Mouse (Mus musculus) lung, embryonic 14.5 days (tissue): Measurements from ENCODE around the gene Snai1. TPM values are rescaled to one million over a fixed set of nuclear protein-coding genes. Genes with fewer than 3 reads are reported as not detected.
A peak's percentile ranks its signal among the peaks of the same experiment; 100 is the strongest.

Source experiments
- ATAC-seq: fragments of 200-750 bp; cut with Nextera tagmentation; 2 replicates; pipeline ENCODE4 v1.8.0; 2017; ENCODE audit warnings: mild to moderate bottlenecking, moderate TSS enrichment, moderate library complexity; ENCODE audit not compliant: insufficient read depth
- DNase-seq: peaks from one replicate; pipeline ENCODE4 v3.0.0-alpha.2; 2015
- H3K27ac ChIP-seq: fragments of 300-500 bp; sonication (generic); 2 replicates; pipeline ENCODE4 v1.5.1; 2014; ENCODE audit warnings: low read depth, mild to moderate bottlenecking, moderate library complexity
- H3K27me3 ChIP-seq: fragments of 300-500 bp; sonication (generic); 2 replicates; pipeline ENCODE4 v1.6.1; 2014; ENCODE audit warnings: low read length, control low read depth; ENCODE audit not compliant: insufficient read depth
- H3K36me3 ChIP-seq: fragments of 300-500 bp; sonication (generic); 2 replicates; pipeline ENCODE4 v1.6.1; 2014; ENCODE audit warnings: control low read depth; ENCODE audit not compliant: insufficient read depth
- H3K4me1 ChIP-seq: fragments of 300-500 bp; sonication (generic); 2 replicates; pipeline ENCODE4 v1.6.1; 2014; ENCODE audit warnings: antibody characterized with exemption, control low read depth; ENCODE audit not compliant: insufficient read depth
- H3K4me2 ChIP-seq: fragments of 300-500 bp; sonication (generic); 2 replicates; pipeline ENCODE4 v1.6.1; 2014; ENCODE audit warnings: mild to moderate bottlenecking
- H3K4me3 ChIP-seq: fragments of 300-500 bp; sonication (generic); 2 replicates; pipeline ENCODE4 v1.5.1; 2014; ENCODE audit warnings: low read depth, low read length
- H3K9ac ChIP-seq: fragments of 300-500 bp; sonication (generic); 2 replicates; pipeline ENCODE4 v1.6.1; 2014
- H3K9me3 ChIP-seq: fragments of 300-500 bp; sonication (generic); 2 replicates; pipeline ENCODE4 v1.6.1; 2016; ENCODE audit warnings: low read depth, low read length, control low read depth
- CTCF ChIP-seq: IDR thresholded peaks from 2 replicates; pipeline ENCODE4 v1.5.1; 2016; ENCODE audit warnings: antibody characterized with exemption, low read depth
- WGBS: fragments of 180-500 bp; shearing (Covaris S2); extraction: QIAGEN DNeasy Blood & Tissue Kit; methylation state at CpG from one replicate; pipeline ENCODE4 v1.1.7; 2014; 5-methylcytosine and 5-hydroxymethylcytosine counted together
- polyA plus RNA-seq: library from polyadenylated mRNA; unstranded; fragments of >200 nt; fragmentation: Nextera tagmentation; extraction: Ambion mirVana; gene quantifications from 2 replicates; pipeline ENCODE4 v1.2.1, GENCODE M21; 2014

Gene Snai1
- polyA plus RNA-seq, 1 experiment from 2014 or later, result 162 TPM

DNA sequence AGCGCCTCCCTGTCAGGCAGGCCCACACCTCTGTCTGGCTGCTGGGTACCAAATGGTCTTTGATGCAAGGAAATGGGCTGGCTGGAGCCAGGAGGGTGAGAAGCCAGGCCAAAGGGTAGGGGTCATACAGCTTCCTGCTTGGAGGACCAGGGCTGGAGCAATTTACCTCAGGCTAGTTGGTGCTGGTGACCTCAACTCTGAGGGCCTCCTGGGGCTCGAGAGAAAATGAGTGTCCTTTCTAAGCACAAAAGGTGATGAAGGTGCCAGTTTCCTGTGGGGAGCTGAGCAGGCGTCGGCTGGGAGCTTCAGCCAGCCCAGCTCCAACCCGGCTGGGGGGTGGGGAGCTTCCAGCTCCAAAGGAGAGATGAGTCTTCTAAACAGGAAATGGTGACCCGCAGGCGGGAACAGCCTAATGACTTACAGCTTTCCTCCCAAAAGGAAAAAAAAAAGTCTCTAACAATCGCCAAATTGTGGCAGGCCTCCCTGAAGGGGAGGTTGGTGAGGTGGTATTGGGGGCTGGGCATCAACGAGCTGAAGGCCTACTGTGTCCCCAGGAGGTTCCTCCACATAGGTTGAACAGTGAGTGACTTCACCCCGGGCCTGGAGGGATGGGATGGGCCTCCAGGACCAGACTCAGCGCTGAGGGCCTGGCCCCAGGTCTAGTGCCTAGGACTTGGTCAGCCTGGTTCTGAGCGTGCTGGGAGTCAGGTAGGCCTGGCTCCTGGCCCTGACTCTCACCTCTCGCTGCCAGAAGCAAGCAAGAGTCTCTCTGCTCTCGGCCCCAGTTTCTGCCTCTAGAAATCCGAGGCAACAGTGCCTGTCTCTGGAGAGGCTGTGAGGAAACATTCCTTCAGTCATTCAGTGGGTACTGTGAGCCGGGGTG is 5.4 kb downstream of the Snai1 start:
- Histone ChIP-seq H3K27me3 (no peaks in the 10 kb centered on the region), H3K27ac (peak overlapping the region; percentile 98), H3K36me3 (peaks cover 54% of the 10 kb centered on the region), H3K9ac (peak overlapping the region; percentile 67), H3K4me1 (peaks cover 26% of the 10 kb centered on the region), H3K4me3 (peak overlapping the region; percentile 58), H3K4me2 (peak overlapping the region; percentile 81), H3K9me3 (no peaks in the 10 kb centered on the region)
- peak; percentile 87 for DNase-seq
- no peak for TF ChIP-seq CTCF
- peak; percentile 19 for ATAC-seq
- whole genome bisulfite sequencing, result 6% methylated on average over 16 of the region's 16 CpGs

DNA sequence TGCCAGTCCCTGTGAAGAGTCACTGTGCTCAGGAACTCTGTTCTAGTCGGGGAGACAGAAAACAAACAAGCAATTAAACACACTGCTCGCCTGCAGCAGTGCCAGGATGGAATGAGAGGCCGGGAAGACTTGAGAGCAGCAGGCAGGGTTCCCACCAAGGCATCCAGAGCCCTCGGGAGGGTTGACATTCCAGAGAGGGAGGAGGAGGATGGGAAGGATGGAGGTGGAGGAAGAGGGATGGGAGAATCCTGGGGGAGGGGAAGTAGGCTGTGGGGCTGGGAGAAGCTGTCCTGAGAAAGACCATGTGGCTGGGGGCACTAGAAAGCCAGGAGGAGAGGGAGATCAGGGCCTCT is 6.0 kb downstream of the Snai1 start:
- H3K4me1 ChIP-seq, result peaks cover 26% of the 10 kb centered on the region

DNA sequence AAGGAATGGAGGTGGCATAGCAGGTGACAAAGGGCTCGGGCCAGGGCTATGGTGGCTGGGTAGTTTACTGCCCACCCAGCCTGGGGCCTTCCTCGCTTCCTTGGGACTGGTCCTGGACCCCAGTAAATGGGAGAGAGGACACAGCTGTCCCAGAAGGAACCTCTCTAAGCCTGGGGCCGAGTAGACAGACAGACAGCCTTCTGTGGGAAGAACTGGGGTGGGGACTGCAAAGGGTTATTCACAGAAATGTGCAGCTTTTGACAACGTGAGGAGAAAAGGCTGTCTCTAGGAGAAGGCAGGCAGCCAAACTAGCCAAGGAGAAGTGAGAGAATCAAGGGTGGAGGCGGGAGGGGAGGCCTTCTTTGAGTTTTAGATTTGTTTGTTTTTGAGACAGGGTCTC is 6.5 kb downstream of the Snai1 start:
- no peak for TF ChIP-seq CTCF
- no peaks in the 10 kb centered on the region for H3K27me3 ChIP-seq

More for the DNA sequence above, 6.0 kb downstream of the Snai1 start:
- ATAC-seq (peak; percentile 55), DNase-seq (peak; percentile 82)
- peak overlapping the region; percentile 81 for H3K4me2 ChIP-seq
- H3K36me3 ChIP-seq, result peaks cover 48% of the 10 kb centered on the region
- peak overlapping the region; percentile 98 for H3K27ac ChIP-seq
- peak overlapping the region; percentile 58 for H3K4me3 ChIP-seq
- peak overlapping the region; percentile 43; the same call in 1 of the 2 replicates for H3K9ac ChIP-seq
- no peak for TF ChIP-seq CTCF
- no peaks in the 10 kb centered on the region for H3K27me3 ChIP-seq
- 2% methylated on average over 4 of the region's 4 CpGs for WGBS
- H3K9me3 ChIP-seq, result no peaks in the 10 kb centered on the region

DNA sequence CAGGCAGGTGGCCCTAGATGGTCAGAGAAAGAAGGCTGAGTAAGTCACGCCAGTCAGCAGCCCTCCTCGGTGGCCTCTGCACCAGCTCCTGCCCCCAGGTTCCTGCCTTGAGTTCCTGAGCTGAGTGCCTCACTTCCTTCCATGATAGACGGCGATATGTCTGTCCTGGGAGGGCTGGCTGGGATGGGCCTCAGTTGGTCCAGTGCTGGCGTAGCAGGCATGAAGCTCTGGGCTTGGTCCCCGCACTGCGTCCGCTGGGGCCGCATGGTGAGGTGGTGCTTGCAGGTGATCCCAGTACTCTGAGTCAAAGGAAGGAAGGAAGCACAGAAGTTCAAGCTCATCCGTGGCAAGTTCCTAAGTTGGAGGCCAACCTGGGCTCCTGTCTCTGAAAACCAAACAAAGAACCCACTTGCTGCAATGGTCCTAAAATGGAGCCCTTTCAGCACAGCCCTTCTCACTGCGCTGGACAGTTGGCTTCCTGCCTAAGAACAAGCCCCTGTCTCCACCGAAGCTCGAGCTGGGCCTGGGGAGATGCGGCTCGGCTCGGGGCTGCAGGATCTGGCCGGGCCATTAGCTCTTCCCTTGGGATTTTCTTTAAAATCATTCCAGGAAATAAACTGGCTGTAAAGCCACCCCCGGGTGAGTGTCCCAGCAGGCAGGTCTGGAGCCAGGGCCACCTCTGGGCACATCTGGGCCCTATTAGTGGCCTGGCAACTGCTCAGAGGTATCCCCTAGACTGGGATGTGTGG is 8.6 kb downstream of the Snai1 start:
- ATAC-seq (no peak), DNase-seq (peak; percentile 63)
- WGBS, result 73% methylated on average over 18 of the region's 18 CpGs
- Histone ChIP-seq H3K27ac (peak overlapping the region; percentile 79), H3K36me3 (peaks cover 22% of the 10 kb centered on the region), H3K9ac (no peak overlapping the region), H3K9me3 (no peaks in the 10 kb centered on the region), H3K4me3 (no peak overlapping the region), H3K4me2 (no peak overlapping the region), H3K4me1 (peaks cover 26% of the 10 kb centered on the region), H3K27me3 (no peaks in the 10 kb centered on the region)
- TF ChIP-seq CTCF, result no peak

More for the DNA sequence above, 6.5 kb downstream of the Snai1 start:
- ATAC-seq (peak; percentile 55), DNase-seq (peak; percentile 87)
- Histone ChIP-seq H3K9ac (no peak overlapping the region), H3K27ac (peak overlapping the region; percentile 98), H3K9me3 (no peaks in the 10 kb centered on the region), H3K36me3 (peaks cover 44% of the 10 kb centered on the region), H3K4me1 (peaks cover 26% of the 10 kb centered on the region), H3K4me2 (peak overlapping the region; percentile 81; the same call in 1 of the 2 replicates), H3K4me3 (peak overlapping the region; percentile 58; the same call in 1 of the 2 replicates)
- WGBS, result 29% methylated on average over 5 of the region's 5 CpGs

DNA sequence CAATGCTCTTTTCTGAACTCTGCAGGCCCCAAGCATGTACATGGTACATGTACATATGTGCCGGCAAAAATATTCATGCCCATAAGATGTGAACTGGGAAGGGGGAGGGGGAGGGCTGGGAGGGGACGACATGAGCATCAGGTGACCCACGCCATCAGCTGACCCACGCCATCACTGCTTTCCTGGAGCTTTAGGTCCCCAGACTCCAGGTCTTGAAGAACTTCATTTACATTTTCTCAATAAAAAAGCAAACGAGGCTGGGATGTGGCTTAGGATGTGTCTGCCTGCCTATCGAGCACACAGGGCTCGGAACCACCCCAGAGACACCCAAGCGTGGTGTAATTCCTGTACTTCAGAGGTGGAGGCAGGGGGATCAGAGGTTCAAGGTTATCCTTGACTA is 9.4 kb downstream of the Snai1 start:
- TF ChIP-seq CTCF, result no peak

DNA sequence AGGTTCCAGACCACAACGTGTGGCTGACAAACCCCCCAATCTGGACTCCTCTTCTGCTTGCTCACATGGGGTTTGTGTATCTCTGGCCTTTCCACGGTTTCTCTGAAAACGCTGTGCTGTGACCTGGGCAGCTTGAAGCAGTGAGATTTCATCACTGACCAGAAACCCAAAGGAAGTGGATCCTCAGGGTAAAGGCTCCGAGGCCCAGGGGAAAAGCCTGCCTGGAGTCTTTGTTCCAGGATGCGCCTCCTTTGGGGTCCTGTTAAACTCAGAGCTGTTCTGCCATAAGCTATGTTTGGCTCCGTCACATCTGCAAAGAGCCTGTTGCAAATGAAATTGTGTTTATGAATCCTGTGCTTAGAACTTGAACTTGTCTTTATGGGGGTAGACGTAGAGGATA is 11.0 kb downstream of the Snai1 start:
- no peak overlapping the region for H3K27ac ChIP-seq
- H3K36me3 ChIP-seq, result no peaks in the 10 kb centered on the region
- H3K27me3 ChIP-seq, result no peaks in the 10 kb centered on the region
- WGBS, result 66% methylated on average over 7 of the region's 7 CpGs
- H3K4me1 ChIP-seq, result peaks cover 10% of the 10 kb centered on the region; the same call in 1 of the 2 replicates
- no peak for TF ChIP-seq CTCF
- DNase-seq, result no peak
- no peak overlapping the region for H3K4me2 ChIP-seq
- ATAC-seq, result no peak
- H3K4me3 ChIP-seq, result no peak overlapping the region
- no peak overlapping the region for H3K9ac ChIP-seq
- H3K9me3 ChIP-seq, result no peaks in the 10 kb centered on the region

More for the DNA sequence above, 9.4 kb downstream of the Snai1 start:
- H3K27me3 ChIP-seq, result no peaks in the 10 kb centered on the region
- H3K27ac ChIP-seq, result no peak overlapping the region
- ATAC-seq (no peak), DNase-seq (no peak)
- H3K4me1 ChIP-seq, result peaks cover 21% of the 10 kb centered on the region
- peaks cover 14% of the 10 kb centered on the region for H3K36me3 ChIP-seq
- H3K4me2 ChIP-seq, result no peak overlapping the region
- WGBS, result 87% methylated on average over 8 of the region's 8 CpGs
- H3K9ac ChIP-seq, result no peak overlapping the region
- no peak overlapping the region for H3K4me3 ChIP-seq
- no peaks in the 10 kb centered on the region for H3K9me3 ChIP-seq
